Mouse (Mus musculus) brain, embryonic 14.5 days (tissue): ENCODE results near the gene Irak3.

ENCODE experiments used
- CTCF ChIP-seq: fragments of 200-500 bp; IDR thresholded peaks from 2 replicates; pipeline ENCODE4 v1.5.1; 2012; ENCODE audit warnings: inconsistent platforms, mild to moderate bottlenecking, moderate library complexity, borderline replicate concordance; ENCODE audit not compliant: insufficient read depth, insufficient read length; ENCODE audit errors: extremely low read depth
- POLR2A ChIP-seq: fragments of 200-500 bp; IDR thresholded peaks from 2 replicates; pipeline ENCODE4 v1.6.1; 2012; ENCODE audit warnings: mild to moderate bottlenecking, inconsistent platforms, borderline replicate concordance; ENCODE audit not compliant: poor library complexity, insufficient read depth, insufficient read length, severe bottlenecking; ENCODE audit errors: extremely low read depth

DNA sequence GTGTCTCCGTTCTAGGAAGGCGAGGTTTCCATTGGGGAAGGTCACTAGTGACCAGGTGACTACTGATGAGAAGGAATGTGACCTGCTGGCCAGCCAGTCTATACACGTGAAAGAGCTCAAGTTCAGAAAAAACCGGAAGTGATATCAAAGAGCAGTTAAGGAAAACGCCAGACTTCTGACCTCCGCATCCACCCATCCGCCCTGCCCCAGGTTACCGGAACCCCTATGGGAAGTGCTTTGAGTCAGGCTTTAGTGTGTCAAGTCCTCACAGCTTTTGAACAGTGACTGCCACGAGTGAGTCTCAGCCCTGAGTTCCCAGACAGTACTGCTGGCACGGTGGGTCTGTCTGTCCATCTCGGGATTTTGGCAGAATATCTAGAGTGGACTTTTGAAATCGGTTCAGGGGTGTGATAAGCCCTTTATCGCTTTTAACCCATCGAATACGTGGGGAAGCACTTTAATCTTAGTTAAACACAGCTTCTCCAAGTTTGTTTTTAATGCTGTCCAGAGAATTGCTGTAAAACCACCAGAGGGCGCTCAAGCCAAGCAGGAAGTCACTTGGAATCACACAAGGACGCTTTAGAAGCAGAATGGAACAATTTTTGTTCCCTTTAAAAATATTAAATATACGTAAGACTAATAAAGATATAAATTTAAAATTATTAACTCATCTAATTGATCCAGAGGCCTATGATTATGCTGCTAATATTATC is 31.9 kb upstream of the Irak3 start:
- TF ChIP-seq CTCF (peak; percentile 80; the same call in 1 of the 2 replicates), POLR2A (no peak)
